Mouse (Mus musculus): ENCODE results near the gene Rdh1. TPM values are rescaled to one million over a fixed set of nuclear protein-coding genes. Genes with fewer than 3 reads are reported as not detected.

Rdh1 gene
- polyA plus RNA-seq, 1 experiment from 2014 or later, result not detected

GRCm38 (mm10) chr10:127736916-127737315 lies 22.6 kb upstream of the Rdh1 start:
- Histone ChIP-seq H3K27me3 (ENCODE audit: poor library complexity, severe bottlenecking) (peaks cover 35% of the 10 kb centered on the region), H3K27ac (no peak overlapping the region), H3K9me3 (peaks cover 5% of the 10 kb centered on the region; the same call in 1 of the 2 replicates), H3K4me3 (no peak overlapping the region), H3K36me3 (replicated peaks) (peaks cover 10% of the 10 kb centered on the region), H3K4me1 (peaks cover 22% of the 10 kb centered on the region)
- 78% methylated on average over 4 of the region's 4 CpGs for WGBS
- DNase-seq (ENCODE audit: extremely low spot score, low spot score), result no peak

GRCm38 (mm10) chr10:127737552-127737951 lies 22.0 kb upstream of the Rdh1 start:
- no peak for DNase-seq (ENCODE audit: extremely low spot score, low spot score)

GRCm38 (mm10) chr10:127738151-127738882 lies 21.2 kb upstream of the Rdh1 start:
- H3K27me3 ChIP-seq (ENCODE audit: poor library complexity, severe bottlenecking), result peaks cover 21% of the 10 kb centered on the region
- peaks cover 24% of the 10 kb centered on the region for H3K36me3 ChIP-seq (replicated peaks)
- DNase-seq (ENCODE audit: extremely low spot score, low spot score), result peak; percentile 38
- peaks cover 11% of the 10 kb centered on the region; the same call in 1 of the 2 replicates for H3K9me3 ChIP-seq
- no peak overlapping the region for H3K4me3 ChIP-seq
- 54% methylated on average over 13 of the region's 13 CpGs for WGBS
- no peak overlapping the region for H3K27ac ChIP-seq
- H3K4me1 ChIP-seq, result peaks cover 22% of the 10 kb centered on the region

More at GRCm38 (mm10) chr10:127737552-127737951, 22.0 kb upstream of the Rdh1 start:
- Histone ChIP-seq H3K9me3 (peaks cover 5% of the 10 kb centered on the region; the same call in 1 of the 2 replicates), H3K36me3 (replicated peaks) (peaks cover 17% of the 10 kb centered on the region), H3K4me3 (no peak overlapping the region), H3K27me3 (ENCODE audit: poor library complexity, severe bottlenecking) (peaks cover 28% of the 10 kb centered on the region), H3K27ac (no peak overlapping the region), H3K4me1 (peaks cover 22% of the 10 kb centered on the region)
- WGBS, result 25% methylated on average over 2 of the region's 2 CpGs

GRCm38 (mm10) chr10:127739083-127739660 lies 20.3 kb upstream of the Rdh1 start, which contains the start of gene Zbtb39:
TSS of gene Zbtb39 (plus strand) at chr10:127739538.
- Histone ChIP-seq H3K36me3 (replicated peaks) (peaks cover 33% of the 10 kb centered on the region), H3K9me3 (peaks cover 16% of the 10 kb centered on the region; the same call in 1 of the 2 replicates), H3K4me1 (peaks cover 18% of the 10 kb centered on the region), H3K4me3 (peak within 1 kb of the TSS; percentile 100), H3K27me3 (ENCODE audit: poor library complexity, severe bottlenecking) (peaks cover 13% of the 10 kb centered on the region), H3K27ac (peak within 1 kb of the TSS; percentile 97)
- under 1% methylated on average over 59 of the region's 61 CpGs for WGBS
- peak; percentile 72 for DNase-seq (ENCODE audit: extremely low spot score, low spot score)

- Histone ChIP-seq H3K27ac (peak overlapping the region; percentile 97), H3K4me1 (peaks cover 18% of the 10 kb centered on the region), H3K9me3 (peaks cover 16% of the 10 kb centered on the region; the same call in 1 of the 2 replicates), H3K36me3 (replicated peaks) (peaks cover 38% of the 10 kb centered on the region), H3K4me3 (peak overlapping the region; percentile 100), H3K27me3 (ENCODE audit: poor library complexity, severe bottlenecking) (peaks cover 11% of the 10 kb centered on the region)
- peak; percentile 59 for DNase-seq (ENCODE audit: extremely low spot score, low spot score)
- under 1% methylated on average over 55 of the region's 55 CpGs for WGBS
Observed at GRCm38 (mm10) chr10:127739661-127740161, 19.8 kb upstream of the Rdh1 start.

- DNase-seq (ENCODE audit: extremely low spot score, low spot score), result peak; percentile 58
- Histone ChIP-seq H3K9me3 (peaks cover 11% of the 10 kb centered on the region; the same call in 1 of the 2 replicates), H3K27me3 (ENCODE audit: poor library complexity, severe bottlenecking) (no peaks in the 10 kb centered on the region; the same call in 1 of the 2 replicates), H3K36me3 (replicated peaks) (peaks cover 81% of the 10 kb centered on the region), H3K4me1 (peaks cover 26% of the 10 kb centered on the region), H3K27ac (no peak overlapping the region), H3K4me3 (no peak overlapping the region)
- WGBS, result 66% methylated on average over 5 of the region's 5 CpGs
Observed at GRCm38 (mm10) chr10:127744661-127745060, 14.9 kb upstream of the Rdh1 start.

GRCm38 (mm10) chr10:127745886-127746285 lies 13.6 kb upstream of the Rdh1 start:
- Histone ChIP-seq H3K36me3 (replicated peaks) (peaks cover 85% of the 10 kb centered on the region), H3K4me3 (no peak overlapping the region), H3K27me3 (ENCODE audit: poor library complexity, severe bottlenecking) (no peaks in the 10 kb centered on the region; the same call in 1 of the 2 replicates), H3K27ac (no peak overlapping the region), H3K4me1 (peaks cover 22% of the 10 kb centered on the region), H3K9me3 (peaks cover 11% of the 10 kb centered on the region; the same call in 1 of the 2 replicates)
- WGBS, result 81% methylated on average over 5 of the region's 5 CpGs
- no peak for DNase-seq (ENCODE audit: extremely low spot score, low spot score)

- no peak overlapping the region for H3K4me3 ChIP-seq
- H3K9me3 ChIP-seq, result peaks cover 11% of the 10 kb centered on the region; the same call in 1 of the 2 replicates
- no peaks in the 10 kb centered on the region; the same call in 1 of the 2 replicates for H3K27me3 ChIP-seq (ENCODE audit: poor library complexity, severe bottlenecking)
- no peak overlapping the region for H3K27ac ChIP-seq
- H3K36me3 ChIP-seq (replicated peaks), result peaks cover 72% of the 10 kb centered on the region
- peaks cover 20% of the 10 kb centered on the region for H3K4me1 ChIP-seq
- no peak for DNase-seq (ENCODE audit: extremely low spot score, low spot score)
- 94% methylated on average over 8 of the region's 8 CpGs for WGBS
Observed at GRCm38 (mm10) chr10:127747254-127747653, 12.3 kb upstream of the Rdh1 start.

- peaks cover 54% of the 10 kb centered on the region for H3K36me3 ChIP-seq (replicated peaks)
- WGBS, result 23% methylated on average over 8 of the region's 8 CpGs
Observed at GRCm38 (mm10) chr10:127748847-127749612, 10.5 kb upstream of the Rdh1 start.

GRCm38 (mm10) chr10:127750136-127750777 lies 9.3 kb upstream of the Rdh1 start:
- no peaks in the 10 kb centered on the region for H3K9me3 ChIP-seq
- H3K27me3 ChIP-seq (ENCODE audit: poor library complexity, severe bottlenecking), result no peaks in the 10 kb centered on the region; the same call in 1 of the 2 replicates
- peaks cover 20% of the 10 kb centered on the region for H3K4me1 ChIP-seq
- WGBS, result 57% methylated on average over 24 of the region's 24 CpGs
- H3K4me3 ChIP-seq, result peak overlapping the region; percentile 37
- DNase-seq (ENCODE audit: extremely low spot score, low spot score), result no peak
- H3K36me3 ChIP-seq (replicated peaks), result peaks cover 42% of the 10 kb centered on the region
- H3K27ac ChIP-seq, result no peak overlapping the region

More at GRCm38 (mm10) chr10:127748847-127749612, 10.5 kb upstream of the Rdh1 start:
- Histone ChIP-seq H3K4me3 (no peak overlapping the region), H3K9me3 (no peaks in the 10 kb centered on the region), H3K4me1 (peaks cover 20% of the 10 kb centered on the region), H3K27ac (0 out of 2 replicates have a peak overlapping the region, but pooled peaks have one; percentile 20), H3K27me3 (ENCODE audit: poor library complexity, severe bottlenecking) (no peaks in the 10 kb centered on the region; the same call in 1 of the 2 replicates)
- no peak for DNase-seq (ENCODE audit: extremely low spot score, low spot score)

- Histone ChIP-seq H3K27me3 (ENCODE audit: poor library complexity, severe bottlenecking) (no peaks in the 10 kb centered on the region; the same call in 1 of the 2 replicates), H3K9me3 (no peaks in the 10 kb centered on the region), H3K4me1 (peaks cover 27% of the 10 kb centered on the region), H3K27ac (no peak within 1 kb of the TSS), H3K36me3 (replicated peaks) (peaks cover 30% of the 10 kb centered on the region), H3K4me3 (no peak within 1 kb of the TSS)
- WGBS, result 64% methylated on average over 8 of the region's 8 CpGs
- no peak for DNase-seq (ENCODE audit: extremely low spot score, low spot score)
Observed at GRCm38 (mm10) chr10:127751548-127751947, 8.0 kb upstream of the Rdh1 start, which contains the start of gene Gpr182. TSS of gene Gpr182 (minus strand) at chr10:127751732.
